Mouse (Mus musculus) liver, adult 10 weeks (tissue): ENCODE measurements around the gene Olfr1362. TPM values are rescaled to one million over a fixed set of nuclear protein-coding genes. Genes with fewer than 3 reads are reported as not detected.

ENCODE experiments used
- polyA plus RNA-seq: library from polyadenylated mRNA; stranded (reverse); fragments of 350-450 nt; fragmentation: Illumina TruSeq; extraction: RNeasy Lipid Tissue Mini Kit (QIAGEN cat#74804); gene quantifications from one replicate; pipeline ENCODE4 v1.2.3, GENCODE M21; 2014; ENCODE audit warnings: low read depth, low replicate concordance

Gene Olfr1362
- not detected for polyA plus RNA-seq

GRCm38 (mm10) chr13:21613922-21614321 lies at the start of gene Olfr1362:
Gene Olfr1362, minus strand, starts transcription at chr13:21614022.

GRCm38 (mm10) chr13:21663286-21663685 lies 49.5 kb upstream of the Olfr1362 start, which contains the start of gene Olfr1361:
Gene Olfr1361, minus strand, starts transcription at chr13:21663386.

GRCm38 (mm10) chr13:21642418-21642817 lies 28.6 kb upstream of the Olfr1362 start, which contains the start of gene Olfr11:
Gene Olfr11, minus strand, starts transcription at chr13:21642518.

GRCm38 (mm10) chr13:21581659-21582058 lies 32.2 kb downstream of the Olfr1362 start, which contains the start of gene Olfr1364:
Gene Olfr1364, minus strand, starts transcription at chr13:21581759.

Other genes with a start within 250 kb of the Olfr1362 start
- 52.6 TPM for gene Zkscan3, start 211.3 kb downstream of the Olfr1362 start, polyA plus RNA-seq
- 0.87 TPM for gene Pgbd1, start 173.0 kb downstream of the Olfr1362 start, polyA plus RNA-seq
- gene Zscan26, start 160.3 kb downstream of the Olfr1362 start, polyA plus RNA-seq, result 59.3 TPM
- 0.90 TPM for gene Nkapl, start 145.5 kb downstream of the Olfr1362 start, polyA plus RNA-seq
- gene Zkscan4, start 135.1 kb downstream of the Olfr1362 start, polyA plus RNA-seq, result 0.87 TPM
- gene Gm10065, start 134.6 kb downstream of the Olfr1362 start, polyA plus RNA-seq, result not detected
- 0.85 TPM for gene AK157302, start 118.8 kb downstream of the Olfr1362 start, polyA plus RNA-seq
- not detected for gene Gm11273, start 112.6 kb downstream of the Olfr1362 start, polyA plus RNA-seq
- gene Zkscan8, start 82.9 kb downstream of the Olfr1362 start, polyA plus RNA-seq, result 9.3 TPM
- gene Olfr1366, start 71.2 kb downstream of the Olfr1362 start, polyA plus RNA-seq, result not detected
- gene Olfr1535, start 54.1 kb downstream of the Olfr1362 start, polyA plus RNA-seq, result not detected
- gene Olfr1364, start 32.3 kb downstream of the Olfr1362 start, polyA plus RNA-seq, result not detected
- gene Olfr11, start 28.5 kb upstream of the Olfr1362 start, polyA plus RNA-seq, result not detected
- not detected for gene Olfr1361, start 49.4 kb upstream of the Olfr1362 start, polyA plus RNA-seq
- gene Olfr1360, start 63.4 kb upstream of the Olfr1362 start, polyA plus RNA-seq, result not detected
- gene Olfr1359, start 84.1 kb upstream of the Olfr1362 start, polyA plus RNA-seq, result not detected
- gene Hist1h2bl, start 102.1 kb upstream of the Olfr1362 start, polyA plus RNA-seq, result not detected
- not detected for gene Hist1h2ai, start 102.4 kb upstream of the Olfr1362 start, polyA plus RNA-seq
- not detected for gene Hist1h3h, start 103.6 kb upstream of the Olfr1362 start, polyA plus RNA-seq
- gene Hist1h2bm, start 108.0 kb upstream of the Olfr1362 start, polyA plus RNA-seq, result not detected
- gene Hist1h4j, start 121.0 kb upstream of the Olfr1362 start, polyA plus RNA-seq, result 0.58 TPM
- not detected for gene Hist1h4k, start 136.5 kb upstream of the Olfr1362 start, polyA plus RNA-seq
- gene Hist1h2ak, start 139.8 kb upstream of the Olfr1362 start, polyA plus RNA-seq, result not detected
- not detected for gene Hist1h2bn, start 140.1 kb upstream of the Olfr1362 start, polyA plus RNA-seq
- not detected for gene Hist1h1b, start 166.6 kb upstream of the Olfr1362 start, polyA plus RNA-seq
- gene Hist1h3i, start 169.3 kb upstream of the Olfr1362 start, polyA plus RNA-seq, result not detected
- not detected for gene Hist1h2an, start 173.2 kb upstream of the Olfr1362 start, polyA plus RNA-seq
- not detected for gene Hist1h2bp, start 173.4 kb upstream of the Olfr1362 start, polyA plus RNA-seq
- not detected for gene Hist1h2bq, start 196.2 kb upstream of the Olfr1362 start, polyA plus RNA-seq
- not detected for gene Hist1h2ao, start 196.4 kb upstream of the Olfr1362 start, polyA plus RNA-seq
- not detected for gene Hist1h4m, start 197.7 kb upstream of the Olfr1362 start, polyA plus RNA-seq
- gene Hist1h4n, start 218.2 kb upstream of the Olfr1362 start, polyA plus RNA-seq, result not detected
- gene Hist1h2ap, start 219.5 kb upstream of the Olfr1362 start, polyA plus RNA-seq, result not detected
- not detected for gene Hist1h2br, start 219.7 kb upstream of the Olfr1362 start, polyA plus RNA-seq